Mouse (Mus musculus): ENCODE data around the gene Pex16. TPM values are rescaled to one million over a fixed set of nuclear protein-coding genes. Genes with fewer than 3 reads are reported as not detected.

Gene Pex16
- total RNA-seq (2022): 10 to 100 TPM; 31.2 to 36.1 (median 33.9) TPM

GRCm38 (mm10) chr2:92374514-92374913, at the start of gene Pex16, which contains the start of gene Large2:
Pex16 (plus strand) TSS chr2:92374676.
Large2 (minus strand) TSS chr2:92374869.
- DNase-seq (ENCODE audit: low spot score in 2 of 2): no peak

GRCm38 (mm10) chr2:92325676-92326075, 48.8 kb upstream of the Pex16 start:
- DNase-seq (ENCODE audit: low spot score in 2 of 2): no peak

GRCm38 (mm10) chr2:92326221-92326620, 48.3 kb upstream of the Pex16 start:
- no peak for DNase-seq (ENCODE audit: low spot score in 2 of 2)

DNA sequence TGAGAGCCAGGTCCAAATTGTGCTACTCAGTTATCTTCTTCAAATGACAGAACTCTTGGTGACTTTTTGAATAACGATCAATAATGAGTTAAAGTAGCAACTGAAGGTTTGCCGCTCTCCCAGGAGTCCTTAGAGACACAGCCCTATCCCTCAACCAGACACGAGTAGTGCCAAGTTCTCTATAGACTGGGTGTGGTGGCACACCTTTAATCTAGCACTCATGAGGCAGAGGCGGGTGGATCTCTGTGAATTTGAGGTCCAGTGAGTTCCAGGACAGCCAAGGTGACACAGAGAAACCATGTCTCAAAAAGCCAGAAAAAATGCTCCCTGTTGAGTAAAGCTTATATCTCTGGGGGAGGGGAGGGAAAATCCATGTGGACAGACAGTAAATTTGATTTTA, 46.9 kb upstream of the Pex16 start:
- DNase-seq (ENCODE audit: low spot score in 2 of 2): no peak

DNA sequence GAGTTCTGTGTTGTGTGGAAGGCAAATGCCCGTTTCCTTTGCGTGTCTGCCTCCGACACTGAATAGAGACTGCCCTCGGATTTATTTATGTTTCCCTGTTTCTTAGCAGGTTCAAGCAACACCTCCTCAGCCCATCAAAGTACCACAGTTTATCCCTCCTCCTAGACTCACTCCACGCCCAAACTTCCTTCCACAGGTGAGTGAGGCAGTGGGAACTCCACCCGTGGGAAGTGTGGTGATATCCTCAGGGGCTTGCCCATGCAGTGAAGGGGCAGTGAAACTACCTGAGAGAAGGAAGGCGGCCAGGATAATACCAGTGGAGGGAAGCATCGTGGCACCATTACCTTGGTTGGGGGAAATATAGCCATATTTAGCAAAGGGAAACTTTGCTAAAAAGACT, 46.3 kb upstream of the Pex16 start:
- DNase-seq (ENCODE audit: low spot score in 2 of 2): no peak

DNA sequence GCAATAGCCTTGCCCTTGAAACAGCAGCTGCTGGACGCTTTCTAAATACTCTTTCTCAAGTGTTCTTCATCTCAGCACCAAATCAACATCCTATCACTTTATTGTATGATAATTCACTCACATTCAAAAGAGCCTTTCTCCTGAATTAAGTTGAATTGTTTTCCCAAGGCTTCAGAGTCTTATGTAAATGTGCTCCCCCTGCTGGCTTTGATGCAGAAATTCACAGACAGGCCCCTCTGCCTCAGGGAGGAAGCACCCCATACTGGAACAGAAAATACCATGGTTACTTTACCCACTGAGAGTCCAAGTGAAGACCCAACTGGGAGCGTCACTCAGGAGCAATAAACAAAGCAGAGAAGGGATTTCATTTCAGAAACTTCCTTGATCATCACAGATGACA, 43.6 kb upstream of the Pex16 start:
- DNase-seq (ENCODE audit: low spot score in 2 of 2): no peak

DNA sequence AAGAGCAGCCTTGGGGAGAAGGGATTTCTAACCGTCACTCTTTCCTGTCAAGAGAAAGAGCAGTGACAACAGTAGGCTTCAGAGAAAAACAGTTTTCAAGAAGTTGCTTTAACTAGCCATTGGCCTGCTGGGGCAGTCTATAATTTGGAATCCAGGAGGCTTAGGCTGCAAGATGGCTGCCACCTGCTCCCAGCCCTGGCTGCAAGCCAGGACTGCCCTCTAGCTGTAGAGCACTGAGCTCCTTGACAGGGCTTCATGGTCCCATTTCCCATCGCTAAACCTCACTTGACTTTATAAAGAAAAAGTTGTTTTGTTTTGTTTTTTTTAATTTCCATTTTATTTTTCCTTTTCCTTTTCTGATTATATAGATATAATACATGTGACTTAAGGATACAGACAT, 43.1 kb upstream of the Pex16 start:
- no peak for DNase-seq (ENCODE audit: low spot score in 2 of 2)

DNA sequence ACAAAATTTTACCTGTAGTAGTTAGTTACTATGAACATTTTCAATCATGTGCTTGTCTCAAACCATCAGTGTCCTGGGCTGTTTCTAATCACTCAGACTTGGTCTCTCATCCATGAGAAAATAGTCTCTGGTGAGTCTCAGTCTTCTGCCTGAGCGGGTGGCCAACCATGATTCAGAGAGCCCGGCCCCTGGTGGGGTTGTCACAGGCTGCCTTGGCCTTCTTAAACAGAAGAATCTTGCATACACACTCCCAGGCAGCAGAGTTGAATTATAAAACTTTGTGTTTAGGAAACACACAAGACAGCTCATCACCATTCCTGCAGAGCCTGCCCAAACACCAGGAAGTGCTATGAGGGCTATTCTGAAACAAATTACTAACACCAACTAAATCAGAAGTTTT, 42.6 kb upstream of the Pex16 start:
- DNase-seq (ENCODE audit: low spot score in 2 of 2): no peak

DNA sequence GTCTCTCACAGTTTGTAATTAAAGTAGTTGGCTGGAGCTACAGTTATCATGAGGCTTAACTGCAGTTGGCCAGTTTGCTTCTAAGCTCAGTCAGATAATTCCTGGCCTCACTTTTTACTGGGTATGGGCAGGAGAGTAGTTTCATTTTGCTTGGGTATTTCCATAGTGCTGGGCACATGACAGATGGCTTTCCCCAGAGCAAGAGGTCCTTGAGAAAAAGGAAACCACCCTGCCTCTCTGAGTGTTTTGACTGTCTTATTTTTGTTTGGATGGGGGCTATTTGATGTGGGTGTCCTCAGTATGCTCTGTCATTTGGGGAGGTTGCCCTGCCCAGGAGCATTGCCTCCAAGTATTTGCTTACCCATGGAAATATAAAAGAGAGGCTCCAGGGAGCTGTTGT, 32.1 kb upstream of the Pex16 start:
- DNase-seq (ENCODE audit: low spot score in 2 of 2): no peak

DNA sequence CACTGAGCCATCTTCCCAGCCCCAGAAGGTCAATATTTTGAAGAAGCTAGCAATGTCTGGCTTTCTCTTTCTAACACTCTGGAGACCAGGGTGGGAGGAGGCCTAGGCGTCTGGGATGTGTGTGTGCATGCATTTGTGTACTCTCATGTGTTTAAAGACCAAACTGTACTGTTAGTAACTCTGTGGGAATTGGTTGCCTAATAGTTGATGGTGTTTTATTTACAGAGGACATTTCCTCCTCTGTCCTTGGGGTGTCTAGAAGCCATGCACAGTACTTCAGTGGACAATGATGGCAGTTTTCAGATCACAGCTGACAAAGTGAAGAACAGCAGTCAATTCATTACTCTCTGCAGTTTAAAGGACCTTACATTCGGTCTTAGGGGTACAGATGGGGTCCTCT, 27.3 kb upstream of the Pex16 start:
- DNase-seq (ENCODE audit: low spot score in 2 of 2): no peak

- DNase-seq (ENCODE audit: low spot score in 2 of 2): no peak
Observed at GRCm38 (mm10) chr2:92349589-92350425, 24.7 kb upstream of the Pex16 start.

DNA sequence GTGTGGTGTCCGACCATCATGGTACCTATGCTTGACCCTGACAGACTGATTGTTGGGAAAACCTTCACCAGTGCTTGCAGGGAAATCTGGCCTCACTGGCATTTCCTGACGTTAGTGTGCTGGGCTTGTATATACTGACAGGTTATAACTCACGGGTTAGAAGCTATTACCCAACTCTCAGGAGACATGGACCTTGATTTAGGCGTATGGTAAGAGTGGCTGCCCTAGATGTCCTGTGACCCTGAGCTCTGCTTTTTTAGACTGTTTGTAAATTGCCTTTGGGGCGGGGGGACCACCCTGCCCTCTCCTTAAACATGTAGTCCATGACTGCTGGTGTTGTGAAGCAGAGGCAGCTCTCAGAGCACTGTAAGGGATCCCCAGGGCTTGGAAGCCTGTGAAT, 23.8 kb upstream of the Pex16 start:
- no peak for DNase-seq (ENCODE audit: low spot score in 2 of 2)

DNA sequence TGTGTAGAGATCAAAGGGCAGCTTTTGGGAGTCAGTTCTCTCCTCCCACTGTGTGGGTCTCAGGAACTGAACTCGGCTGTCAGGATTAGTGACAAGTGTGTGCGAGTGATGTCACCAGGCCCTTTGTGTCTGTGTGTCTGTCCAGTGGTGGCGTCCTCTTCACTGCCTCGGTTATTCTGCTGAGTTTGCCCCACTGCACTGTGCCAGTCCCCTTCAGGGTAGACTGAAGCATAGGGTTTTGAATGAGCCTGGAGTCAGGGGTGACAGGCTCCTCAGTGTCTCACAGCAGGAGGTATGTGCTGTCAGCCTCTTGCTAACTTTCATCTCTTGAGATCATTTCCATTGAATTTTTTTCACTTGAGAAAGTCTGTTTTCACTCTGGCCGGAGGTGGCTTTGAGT, 21.1 kb upstream of the Pex16 start:
- DNase-seq (ENCODE audit: low spot score in 2 of 2): no peak

GRCm38 (mm10) chr2:92354224-92354623, 20.3 kb upstream of the Pex16 start:
- DNase-seq (ENCODE audit: low spot score in 2 of 2): no peak

- no peak for DNase-seq (ENCODE audit: low spot score in 2 of 2)
Observed at GRCm38 (mm10) chr2:92359301-92359700, 15.2 kb upstream of the Pex16 start.

DNA sequence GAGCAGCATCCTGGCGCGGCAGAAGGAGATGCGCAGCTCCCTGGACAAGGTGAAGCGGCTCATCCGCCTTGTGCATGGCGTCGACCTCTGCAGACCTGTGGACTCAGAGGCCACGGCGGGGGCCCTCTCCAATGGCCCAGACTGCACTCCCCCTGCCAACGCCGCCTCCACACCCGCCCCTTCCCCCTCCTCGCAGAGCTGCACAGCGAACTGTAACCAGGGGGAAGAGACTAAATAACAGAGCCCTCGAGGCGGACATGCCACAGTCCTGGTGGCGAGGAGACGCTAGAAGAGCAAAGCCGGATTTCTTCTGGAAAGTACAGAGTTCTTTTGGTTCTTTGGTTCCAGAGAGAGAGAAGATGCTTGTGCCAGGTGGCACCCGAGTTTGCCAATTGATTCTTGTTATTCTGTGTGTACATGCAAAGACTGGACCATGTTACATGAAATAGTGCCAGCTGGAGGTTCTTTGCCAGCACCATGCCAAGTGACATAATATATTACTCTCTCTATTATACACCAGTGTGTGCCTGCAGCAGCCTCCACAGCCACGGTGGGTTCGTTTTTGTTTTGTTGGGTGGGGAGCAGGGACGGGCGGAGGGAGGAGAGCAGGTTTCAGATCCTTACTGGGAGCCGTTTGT, 14.2 kb upstream of the Pex16 start:
- peak in 1 of 2 experiments; percentile 17 for DNase-seq (ENCODE audit: low spot score in 2 of 2)

- no peak for DNase-seq (ENCODE audit: low spot score in 2 of 2)
Observed at GRCm38 (mm10) chr2:92360893-92361292, 13.6 kb upstream of the Pex16 start.

GRCm38 (mm10) chr2:92361795-92362194, 12.7 kb upstream of the Pex16 start:
- no peak for DNase-seq (ENCODE audit: low spot score in 2 of 2)

GRCm38 (mm10) chr2:92362571-92363228, 11.8 kb upstream of the Pex16 start:
- DNase-seq (ENCODE audit: low spot score in 2 of 2): no peak

GRCm38 (mm10) chr2:92364086-92364485, 10.4 kb upstream of the Pex16 start:
- no peak for DNase-seq (ENCODE audit: low spot score in 2 of 2)

DNA sequence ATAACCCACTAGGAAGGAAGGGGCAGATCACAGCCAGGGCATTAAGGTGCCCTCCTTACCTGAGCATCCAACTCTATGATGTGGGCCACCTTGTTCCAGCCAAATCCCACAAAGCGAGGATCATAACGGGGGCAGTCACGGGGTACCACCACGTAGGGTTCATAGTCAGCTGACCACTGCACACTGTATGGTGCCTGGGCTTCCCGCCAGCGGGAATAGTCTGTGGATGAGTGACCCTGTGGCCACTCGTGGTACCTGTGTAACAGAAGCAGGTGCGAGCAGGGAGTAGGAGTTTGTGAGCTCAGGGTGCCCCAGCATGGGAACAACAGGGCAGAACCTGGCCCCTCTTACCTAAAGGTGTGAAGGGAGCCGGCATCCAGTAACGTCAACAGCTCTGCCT, 8.9 kb upstream of the Pex16 start:
- no peak for DNase-seq (ENCODE audit: low spot score in 2 of 2)

GRCm38 (mm10) chr2:92367383-92368029, 7.0 kb upstream of the Pex16 start:
- no peak for DNase-seq (ENCODE audit: low spot score in 2 of 2)
